Mouse (Mus musculus) embryonic facial prominence, embryonic 11.5 days (tissue): ENCODE measurements around the gene Olfr1434. TPM values are rescaled to one million over a fixed set of nuclear protein-coding genes. Genes with fewer than 3 reads are reported as not detected.
"Not testable (repeated sequence)": the region's sequence is repeated elsewhere in the genome, so short reads cannot be mapped to it uniquely, and the experiment has no call there.

Source experiments
- ATAC-seq: fragments of 200-750 bp; cut with Nextera tagmentation; replicated peaks from 2 replicates; pipeline ENCODE4 v1.8.0; 2017; ENCODE audit warnings: low read depth; ENCODE audit not compliant: insufficient number of reproducible peaks, low FRiP score, low TSS enrichment
- DNase-seq: peaks from one replicate; pipeline ENCODE4 v3.0.0-alpha.2; 2015; ENCODE audit warnings: low spot score
- H3K27ac ChIP-seq: fragments of 300-500 bp; sonication (generic); replicated peaks from 2 replicates; pipeline ENCODE4 v1.5.1; 2014; ENCODE audit warnings: mild to moderate bottlenecking, low read depth, low read length, control low read depth
- H3K27me3 ChIP-seq: fragments of 300-500 bp; sonication (generic); 2 replicates; pipeline ENCODE4 v1.6.1; 2014; ENCODE audit warnings: mild to moderate bottlenecking, low read length, moderate library complexity, mixed read lengths; ENCODE audit not compliant: control insufficient read depth, insufficient read depth
- H3K36me3 ChIP-seq: fragments of 300-500 bp; sonication (generic); replicated peaks from 2 replicates; pipeline ENCODE4 v1.6.1; 2014; ENCODE audit warnings: low read depth, mild to moderate bottlenecking, low read length, moderate library complexity, mixed read lengths; ENCODE audit not compliant: control insufficient read depth, insufficient read depth
- H3K4me1 ChIP-seq: fragments of 300-500 bp; sonication (generic); 2 replicates; pipeline ENCODE4 v1.6.1; 2014; ENCODE audit warnings: low read length, mixed read lengths; ENCODE audit not compliant: control insufficient read depth, insufficient read depth
- H3K4me2 ChIP-seq: fragments of 300-500 bp; sonication (generic); 2 replicates; pipeline ENCODE4 v1.6.1; 2014; ENCODE audit warnings: low read depth, mild to moderate bottlenecking, control low read depth, low read length, moderate library complexity
- H3K4me3 ChIP-seq: fragments of 300-500 bp; sonication (generic); 2 replicates; pipeline ENCODE4 v1.5.1; 2014; ENCODE audit warnings: low read depth, low read length, control low read depth
- H3K9ac ChIP-seq: fragments of 300-500 bp; sonication (generic); replicated peaks from 2 replicates; pipeline ENCODE4 v1.6.1; 2014; ENCODE audit warnings: mild to moderate bottlenecking, control low read depth, low read length
- H3K9me3 ChIP-seq: fragments of 300-500 bp; sonication (generic); replicated peaks from 2 replicates; pipeline ENCODE4 v1.6.1; 2016; ENCODE audit warnings: mild to moderate bottlenecking, low read length, inconsistent platforms, mixed read lengths; ENCODE audit not compliant: control insufficient read depth
- WGBS: fragments of 180-500 bp; shearing (Covaris S2); extraction: QIAGEN DNeasy Blood & Tissue Kit; methylation state at CpG from one replicate; pipeline ENCODE4 v1.1.7; 2014; 5-methylcytosine and 5-hydroxymethylcytosine counted together
- polyA plus RNA-seq: library from polyadenylated mRNA; unstranded; fragments of >200 nt; fragmentation: Nextera tagmentation; extraction: Ambion mirVana; gene quantifications from 2 replicates; pipeline ENCODE4 v1.2.1, GENCODE M21; 2014

Olfr1434 gene
- polyA plus RNA-seq: not detected in 2 replicates

DNA sequence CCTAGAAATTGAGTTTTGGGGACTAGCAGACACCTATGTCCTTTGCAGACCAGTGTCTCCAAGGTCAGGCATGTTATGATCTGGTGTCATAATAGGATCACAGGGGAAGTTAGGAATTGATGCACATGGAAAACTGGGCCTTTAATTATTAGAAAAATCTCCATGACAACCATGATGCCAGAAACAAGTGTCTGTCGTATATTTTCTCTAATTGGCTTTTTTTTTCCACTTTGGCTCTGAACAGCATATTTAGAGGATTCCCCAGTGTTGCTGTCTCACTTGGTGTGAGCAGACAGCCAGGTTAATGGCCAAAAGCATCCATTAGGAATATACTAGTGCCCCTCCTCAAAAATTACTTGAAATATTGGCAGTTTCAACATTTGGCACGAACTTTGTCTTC lies at the start of gene Olfr1434:
TSS of gene Olfr1434 (plus strand) at position 301 of the 400 bp plus-strand sequence.
- Histone ChIP-seq H3K4me3 (no peak within 1 kb of the TSS), H3K9me3 (no peaks in the 10 kb centered on the region), H3K4me1 (no peaks in the 10 kb centered on the region), H3K4me2 (no peak within 1 kb of the TSS), H3K36me3 (no peaks in the 10 kb centered on the region), H3K9ac (no peak within 1 kb of the TSS), H3K27me3 (no peaks in the 10 kb centered on the region), H3K27ac (no peak within 1 kb of the TSS)
- ATAC-seq (no peak), DNase-seq (no peak)
- WGBS: 80% methylated on average over 2 of the region's 2 CpGs

DNA sequence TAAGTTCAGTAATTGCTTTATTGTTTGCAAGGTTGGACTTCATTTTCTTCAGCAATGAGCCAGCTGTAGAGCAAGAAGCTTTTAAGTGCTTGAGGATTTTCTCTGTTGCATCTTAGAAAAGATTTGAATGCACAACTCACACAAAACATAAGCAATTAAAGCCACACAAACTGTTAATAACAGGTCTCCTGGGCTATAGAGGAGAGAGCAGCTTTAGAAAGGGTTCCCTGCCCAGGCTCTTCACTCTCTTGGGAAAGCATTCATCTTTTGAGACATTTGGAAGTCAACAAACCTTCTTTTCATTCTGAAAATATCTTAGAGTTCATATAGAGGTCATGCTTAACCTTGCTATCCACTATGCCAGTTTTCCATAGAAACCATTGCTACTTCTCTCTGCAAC lies 47.2 kb upstream of the Olfr1434 start, which contains the start of gene Olfr1432:
TSS of gene Olfr1432 (minus strand) at position 101 of the 400 bp plus-strand sequence.
- not testable (repeated sequence) for H3K4me2 ChIP-seq, ATAC-seq, H3K4me3 ChIP-seq, H3K27ac ChIP-seq, H3K27me3 ChIP-seq, H3K36me3 ChIP-seq, DNase-seq, H3K9ac ChIP-seq, H3K4me1 ChIP-seq, H3K9me3 ChIP-seq

DNA sequence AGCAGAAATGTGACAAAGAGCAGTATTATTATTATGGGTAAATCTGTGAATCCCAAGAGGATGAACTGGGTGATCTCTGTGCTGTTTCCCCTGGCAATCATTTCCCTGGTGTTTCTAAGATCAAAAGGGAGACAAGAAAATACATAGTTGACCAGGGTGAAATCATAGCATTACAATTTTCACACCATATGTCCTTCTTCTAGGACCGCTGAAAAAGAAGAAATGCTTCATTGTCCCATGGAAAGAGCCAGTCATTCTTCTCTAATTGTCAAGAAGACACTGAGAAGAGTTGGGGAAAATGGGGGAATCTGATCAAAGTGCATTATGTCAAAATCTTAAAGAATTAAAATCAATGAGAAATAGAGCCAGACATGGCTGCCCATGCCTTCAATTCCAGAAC lies 38.1 kb upstream of the Olfr1434 start, which contains the start of gene Olfr262:
TSS of gene Olfr262 (minus strand) at position 101 of the 400 bp plus-strand sequence.
- Histone ChIP-seq H3K9ac (no peak within 1 kb of the TSS), H3K27ac (no peak within 1 kb of the TSS), H3K27me3 (no peaks in the 10 kb centered on the region), H3K9me3 (no peaks in the 10 kb centered on the region), H3K4me1 (no peaks in the 10 kb centered on the region), H3K36me3 (no peaks in the 10 kb centered on the region), H3K4me2 (no peak within 1 kb of the TSS), H3K4me3 (no peak within 1 kb of the TSS)
- DNase-seq: no peak
- ATAC-seq: no peak
- 81% methylated on average over 1 of the region's 1 CpGs for WGBS

DNA sequence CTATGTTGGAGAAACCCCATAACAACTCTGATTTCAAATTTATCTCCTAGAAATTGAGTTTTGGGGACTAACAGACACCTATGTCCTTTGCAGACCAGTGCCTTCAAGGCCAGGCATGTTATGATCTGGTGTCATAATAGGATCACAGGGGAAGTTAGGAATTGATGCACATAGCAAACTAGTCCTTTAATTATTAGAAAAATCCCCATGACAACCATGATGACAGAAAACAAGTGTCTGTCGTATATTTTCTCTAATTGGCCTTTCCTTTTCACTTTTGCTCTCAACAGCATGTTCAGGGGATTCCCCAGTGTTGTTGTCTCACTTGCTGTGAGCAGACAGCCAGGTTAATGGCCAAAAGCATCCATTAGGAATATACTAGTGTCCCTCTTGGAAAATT lies 18.9 kb upstream of the Olfr1434 start, which contains the start of gene Olfr235:
TSS of gene Olfr235 (plus strand) at position 301 of the 400 bp plus-strand sequence.
- no peak within 1 kb of the TSS for H3K4me3 ChIP-seq
- H3K4me1 ChIP-seq: no peaks in the 10 kb centered on the region
- no peak within 1 kb of the TSS for H3K4me2 ChIP-seq
- H3K36me3 ChIP-seq: no peaks in the 10 kb centered on the region
- ATAC-seq (no peak), DNase-seq (no peak)
- WGBS: 62% methylated on average over 1 of the region's 1 CpGs
- H3K9me3 ChIP-seq: no peaks in the 10 kb centered on the region
- no peaks in the 10 kb centered on the region for H3K27me3 ChIP-seq
- H3K27ac ChIP-seq: no peak within 1 kb of the TSS
- no peak within 1 kb of the TSS for H3K9ac ChIP-seq

DNA sequence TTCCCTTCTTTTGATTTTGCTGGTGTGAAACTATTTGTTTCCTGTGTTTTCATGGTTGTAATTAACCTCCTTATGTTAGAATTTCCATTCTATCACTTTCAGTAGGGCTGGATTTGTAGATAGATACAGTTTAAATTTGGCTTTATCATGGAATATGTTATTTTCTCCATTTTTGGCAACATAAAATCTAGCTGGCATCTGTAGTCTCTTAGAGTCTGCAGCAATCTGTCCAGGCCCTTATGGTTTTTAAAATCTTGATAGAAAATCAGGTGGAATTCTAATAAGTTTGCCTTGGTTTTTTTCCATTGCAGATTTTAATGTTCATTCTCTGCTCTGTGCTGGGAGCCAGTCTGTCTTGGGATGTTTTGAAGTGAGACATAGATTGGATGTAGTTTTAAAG lies 13.3 kb downstream of the Olfr1434 start:
- DNase-seq: no peak
- no peak for ATAC-seq
- no peak overlapping the region for H3K4me2 ChIP-seq
- H3K4me1 ChIP-seq: no peaks in the 10 kb centered on the region
- H3K4me3 ChIP-seq: no peak overlapping the region
- H3K9me3 ChIP-seq: no peaks in the 10 kb centered on the region
- H3K27me3 ChIP-seq: no peaks in the 10 kb centered on the region
- no peaks in the 10 kb centered on the region for H3K36me3 ChIP-seq
- no peak overlapping the region for H3K27ac ChIP-seq
- no peak overlapping the region for H3K9ac ChIP-seq

DNA sequence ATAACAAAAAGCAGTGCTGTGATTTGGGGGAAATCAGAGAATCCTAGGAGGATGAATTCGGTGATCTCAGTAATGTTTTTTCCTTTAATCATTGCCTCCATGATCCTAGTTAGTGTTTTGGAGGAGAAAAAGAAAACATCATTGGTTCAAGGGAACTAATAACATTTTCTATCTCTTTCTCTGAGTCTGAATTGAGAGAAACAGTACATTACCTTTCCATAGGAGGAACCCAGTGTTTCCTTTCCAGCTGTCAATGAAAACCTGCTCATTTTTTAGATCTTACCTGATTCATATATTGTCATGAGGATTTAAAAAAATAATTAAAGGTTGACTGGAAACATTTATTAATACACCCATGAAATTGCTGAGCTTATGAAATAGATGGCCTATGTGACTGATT lies 19.4 kb downstream of the Olfr1434 start, which contains the start of gene Olfr1436:
TSS of gene Olfr1436 (minus strand) at position 101 of the 400 bp plus-strand sequence.
- not testable (repeated sequence) for ATAC-seq, H3K27me3 ChIP-seq
- 77% methylated on average over 1 of the region's 1 CpGs for WGBS

DNA sequence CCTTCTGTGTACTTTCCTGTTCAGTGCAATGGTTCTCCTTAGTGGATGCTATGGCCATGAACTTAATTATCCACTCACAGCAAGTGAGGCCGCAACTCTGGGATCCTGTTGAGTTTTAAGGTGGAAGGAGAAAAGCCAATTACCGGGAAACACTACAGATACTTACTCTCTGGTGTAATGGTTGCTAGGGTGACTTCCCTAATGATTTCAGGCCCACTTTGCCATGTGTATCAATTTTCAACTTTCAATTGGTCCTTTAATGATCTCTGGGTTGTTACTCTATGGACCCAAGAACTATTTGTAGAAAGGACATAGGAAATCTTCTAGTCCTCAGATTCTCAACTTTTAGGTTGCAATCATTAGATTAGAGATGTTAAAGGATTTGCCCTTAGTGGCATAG lies 45.3 kb downstream of the Olfr1434 start, which contains the start of gene Olfr1437:
TSS of gene Olfr1437 (minus strand) at position 101 of the 400 bp plus-strand sequence.
- no peaks in the 10 kb centered on the region for H3K36me3 ChIP-seq
- no peak for DNase-seq
- no peaks in the 10 kb centered on the region for H3K27me3 ChIP-seq
- H3K4me3 ChIP-seq: no peak within 1 kb of the TSS
- no peaks in the 10 kb centered on the region for H3K9me3 ChIP-seq
- H3K4me1 ChIP-seq: no peaks in the 10 kb centered on the region
- no peak for ATAC-seq
- no peak within 1 kb of the TSS for H3K4me2 ChIP-seq
- 80% methylated on average over 2 of the region's 2 CpGs for WGBS
- H3K9ac ChIP-seq: no peak within 1 kb of the TSS
- H3K27ac ChIP-seq: no peak within 1 kb of the TSS

More for the DNA sequence above, 19.4 kb downstream of the Olfr1434 start, which contains the start of gene Olfr1436:
- H3K36me3 ChIP-seq, H3K9ac ChIP-seq, H3K27ac ChIP-seq, H3K4me2 ChIP-seq, H3K4me1 ChIP-seq, H3K4me3 ChIP-seq, DNase-seq, H3K9me3 ChIP-seq: not testable (repeated sequence)
